Mouse (Mus musculus): ENCODE measurements around the gene Traf3ip1. TPM values are rescaled to one million over a fixed set of nuclear protein-coding genes. Genes with fewer than 3 reads are reported as not detected.

Traf3ip1 gene
- polyA plus RNA-seq, 2 experiments: 1.3 to 4.1 TPM

GRCm38 (mm10) chr1:91454927-91455326, 39.5 kb upstream of the Traf3ip1 start:
- no peak overlapping the region for H3K4me3 ChIP-seq (ENCODE audit: insufficient read depth in 1 of 2, low read depth in 2 of 2, low read length in 2 of 2)
- H3K27me3 ChIP-seq (ENCODE audit: control insufficient read depth, insufficient read depth, low read length): no peaks in the 10 kb centered on the region
- H3K9me3 ChIP-seq (ENCODE audit: control insufficient read depth, low read length): no peaks in the 10 kb centered on the region
- H3K9ac ChIP-seq (replicated peaks): no peak overlapping the region
- TF ChIP-seq EP300 (IDR thresholded peaks at IDR 0.05; ENCODE audit: low read depth): no peak
- TF ChIP-seq CTCF (IDR thresholded peaks at IDR 0.05; ENCODE audit: low read depth): no peak
- DNase-seq (ENCODE audit: low read depth in 3 of 3, low spot score in 3 of 3) (no peak), ATAC-seq (ENCODE audit: insufficient read depth) (no peak)
- no peaks in the 10 kb centered on the region for H3K36me3 ChIP-seq (replicated peaks; ENCODE audit: control insufficient read depth, insufficient read depth, low read depth)
- H3K4me2 ChIP-seq (ENCODE audit: low read depth): no peak overlapping the region
- H3K27ac ChIP-seq: no peak overlapping the region
- peaks cover 10 to 38% of the 10 kb centered on the region in 2 experiments for H3K4me1 ChIP-seq (replicated peaks; ENCODE audit: control insufficient read depth in 2 of 2, insufficient read depth in 2 of 2, low read length in 1 of 2)
- WGBS (ENCODE audit: insufficient replicate concordance): 49% methylated on average over 3 of the region's 3 CpGs

GRCm38 (mm10) chr1:91455661-91456161, 38.7 kb upstream of the Traf3ip1 start:
- DNase-seq (ENCODE audit: low read depth in 3 of 3, low spot score in 3 of 3) (no peak), ATAC-seq (ENCODE audit: insufficient read depth) (no peak)
- H3K4me1 ChIP-seq (replicated peaks; ENCODE audit: control insufficient read depth in 2 of 2, insufficient read depth in 2 of 2, low read length in 1 of 2): peaks cover 13 to 43% of the 10 kb centered on the region in 2 experiments
- peak overlapping the region; percentile 64 for H3K27ac ChIP-seq
- H3K4me3 ChIP-seq (ENCODE audit: insufficient read depth in 1 of 2, low read depth in 2 of 2, low read length in 2 of 2): no peak overlapping the region
- no peak for TF ChIP-seq CTCF (IDR thresholded peaks at IDR 0.05; ENCODE audit: low read depth)
- no peak for TF ChIP-seq EP300 (IDR thresholded peaks at IDR 0.05; ENCODE audit: low read depth)
- no peaks in the 10 kb centered on the region for H3K27me3 ChIP-seq (ENCODE audit: control insufficient read depth, insufficient read depth, low read length)
- H3K9ac ChIP-seq (replicated peaks): 0 out of 2 replicates have a peak overlapping the region, but pooled peaks have one; percentile 5
- WGBS (ENCODE audit: insufficient replicate concordance): 63% methylated on average over 7 of the region's 7 CpGs
- peak overlapping the region; percentile 50; the same call in 1 of the 2 replicates for H3K4me2 ChIP-seq (ENCODE audit: low read depth)
- no peaks in the 10 kb centered on the region for H3K36me3 ChIP-seq (replicated peaks; ENCODE audit: control insufficient read depth, insufficient read depth, low read depth)
- H3K9me3 ChIP-seq (ENCODE audit: control insufficient read depth, low read length): no peaks in the 10 kb centered on the region

GRCm38 (mm10) chr1:91456301-91456801, 38.1 kb upstream of the Traf3ip1 start:
- Histone ChIP-seq H3K36me3 (replicated peaks; ENCODE audit: control insufficient read depth, insufficient read depth, low read depth) (no peaks in the 10 kb centered on the region), H3K27ac (peak overlapping the region; percentile 64), H3K4me3 (ENCODE audit: insufficient read depth in 1 of 2, low read depth in 2 of 2, low read length in 2 of 2) (no peak overlapping the region), H3K4me2 (ENCODE audit: low read depth) (peak overlapping the region; percentile 50), H3K9me3 (ENCODE audit: control insufficient read depth, low read length) (no peaks in the 10 kb centered on the region), H3K27me3 (ENCODE audit: control insufficient read depth, insufficient read depth, low read length) (no peaks in the 10 kb centered on the region), H3K4me1 (replicated peaks; ENCODE audit: control insufficient read depth in 2 of 2, insufficient read depth in 2 of 2, low read length in 1 of 2) (peaks cover 13 to 45% of the 10 kb centered on the region in 2 experiments), H3K9ac (replicated peaks) (0 out of 2 replicates have a peak overlapping the region, but pooled peaks have one; percentile 5)
- WGBS (ENCODE audit: insufficient replicate concordance): 31% methylated on average over 11 of the region's 11 CpGs
- TF ChIP-seq EP300 (IDR thresholded peaks at IDR 0.05; ENCODE audit: low read depth) (no peak; the same call in 1 of the 2 replicates), CTCF (IDR thresholded peaks at IDR 0.05; ENCODE audit: low read depth) (no peak)
- DNase-seq (ENCODE audit: low read depth in 3 of 3, low spot score in 3 of 3) (peak in 1 of 3 experiments; percentile 45), ATAC-seq (ENCODE audit: insufficient read depth) (no peak)

GRCm38 (mm10) chr1:91457116-91457515, 37.3 kb upstream of the Traf3ip1 start:
- Histone ChIP-seq H3K4me1 (replicated peaks; ENCODE audit: control insufficient read depth in 2 of 2, insufficient read depth in 2 of 2, low read length in 1 of 2) (peaks cover 13 to 45% of the 10 kb centered on the region in 2 experiments), H3K4me3 (ENCODE audit: insufficient read depth in 1 of 2, low read depth in 2 of 2, low read length in 2 of 2) (no peak overlapping the region)
- WGBS (ENCODE audit: insufficient replicate concordance): 77% methylated on average over 4 of the region's 4 CpGs

GRCm38 (mm10) chr1:91457698-91458097, 36.7 kb upstream of the Traf3ip1 start:
- DNase-seq (ENCODE audit: low read depth in 3 of 3, low spot score in 3 of 3): no peak
- WGBS (ENCODE audit: insufficient replicate concordance): 48% methylated on average over 5 of the region's 5 CpGs
- no peak for ATAC-seq (ENCODE audit: insufficient read depth)

More at GRCm38 (mm10) chr1:91457116-91457515, 37.3 kb upstream of the Traf3ip1 start:
- Histone ChIP-seq H3K9me3 (ENCODE audit: control insufficient read depth, low read length) (no peaks in the 10 kb centered on the region), H3K27ac (no peak overlapping the region), H3K36me3 (replicated peaks; ENCODE audit: control insufficient read depth, insufficient read depth, low read depth) (no peaks in the 10 kb centered on the region), H3K9ac (replicated peaks) (no peak overlapping the region), H3K27me3 (ENCODE audit: control insufficient read depth, insufficient read depth, low read length) (no peaks in the 10 kb centered on the region), H3K4me2 (ENCODE audit: low read depth) (peak overlapping the region; percentile 50)
- no peak for TF ChIP-seq EP300 (IDR thresholded peaks at IDR 0.05; ENCODE audit: low read depth)
- TF ChIP-seq CTCF (IDR thresholded peaks at IDR 0.05; ENCODE audit: low read depth): no peak
- no peak for ATAC-seq (ENCODE audit: insufficient read depth)
- no peak for DNase-seq (ENCODE audit: low read depth in 3 of 3, low spot score in 3 of 3)

More at GRCm38 (mm10) chr1:91457698-91458097, 36.7 kb upstream of the Traf3ip1 start:
- Histone ChIP-seq H3K4me3 (ENCODE audit: insufficient read depth in 1 of 2, low read depth in 2 of 2, low read length in 2 of 2) (no peak overlapping the region; a peak in 1 of 4 replicates), H3K4me2 (ENCODE audit: low read depth) (peak overlapping the region; percentile 90), H3K9ac (replicated peaks) (no peak overlapping the region), H3K27ac (no peak overlapping the region), H3K4me1 (replicated peaks; ENCODE audit: control insufficient read depth in 2 of 2, insufficient read depth in 2 of 2, low read length in 1 of 2) (peaks cover 13 to 45% of the 10 kb centered on the region in 2 experiments), H3K36me3 (replicated peaks; ENCODE audit: control insufficient read depth, insufficient read depth, low read depth) (no peaks in the 10 kb centered on the region), H3K27me3 (ENCODE audit: control insufficient read depth, insufficient read depth, low read length) (no peaks in the 10 kb centered on the region), H3K9me3 (ENCODE audit: control insufficient read depth, low read length) (no peaks in the 10 kb centered on the region)
- TF ChIP-seq EP300 (IDR thresholded peaks at IDR 0.05; ENCODE audit: low read depth) (no peak), CTCF (IDR thresholded peaks at IDR 0.05; ENCODE audit: low read depth) (no peak)
